ENCODE assay signal across 8 mouse cellular contexts in the genomic region with DNA sequence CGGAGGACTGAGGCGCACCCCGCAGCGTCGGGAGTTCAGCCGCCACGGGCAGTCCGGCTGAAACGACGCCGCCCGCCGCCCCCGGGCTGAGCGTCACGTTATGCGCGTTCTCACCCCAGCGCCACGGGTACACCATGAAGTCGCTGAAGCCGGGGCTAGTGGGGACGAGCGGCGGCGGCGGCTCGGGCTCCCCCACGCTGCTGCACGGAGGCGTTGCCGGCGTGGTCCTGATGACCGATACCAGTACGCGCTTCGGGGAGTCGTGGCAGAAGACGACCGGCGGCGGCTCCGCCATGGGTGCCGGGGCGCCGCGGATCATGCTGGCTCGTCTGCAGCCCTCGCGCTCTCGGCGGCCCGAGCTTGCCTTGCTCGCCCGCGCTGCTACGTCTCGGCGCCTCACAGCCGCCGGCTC. TPM values are rescaled to one million over a fixed set of nuclear protein-coding genes. Genes with fewer than 3 reads are reported as not detected.
DNase-seq lines count a peak whose midpoint lies in the region; ATAC-seq and TF ChIP-seq lines count a peak whose summit lies in the region.

No protein-coding gene starts in this region.

- no peaks in the 10 kb centered on the region for H3K36me3 ChIP-seq in testis, adult 2 months (ENCODE audit: control insufficient read depth, insufficient read depth, low read length)
- H3K36me3 ChIP-seq in hindbrain, embryonic 14.5 days (replicated peaks; ENCODE audit: control insufficient read depth, insufficient read depth): no peaks in the 10 kb centered on the region

- H3K4me1 ChIP-seq in testis, adult 2 months (ENCODE audit: control insufficient read depth, insufficient read depth, low read length): peaks cover 4% of the 10 kb centered on the region
- peaks cover 5% of the 10 kb centered on the region; the same call in 1 of the 2 replicates for H3K4me1 ChIP-seq in hindbrain, embryonic 14.5 days (replicated peaks; ENCODE audit: control insufficient read depth, insufficient read depth, low read length)

- no peaks in the 10 kb centered on the region for H3K9me3 ChIP-seq in hindbrain, embryonic 14.5 days (ENCODE audit: control insufficient read depth, low read length)

- WGBS in hindbrain, embryonic 14.5 days: 0% methylated on average over 31 of the region's 61 CpGs

- no peak for TF ChIP-seq POLR2A in testis, adult 2 months (IDR thresholded peaks at IDR 0.05; ENCODE audit: control insufficient read depth, low read depth, low read length)

- no peaks in the 10 kb centered on the region for H3K27me3 ChIP-seq in testis, adult 2 months (ENCODE audit: control insufficient read depth, insufficient read depth, low read length)
- no peaks in the 10 kb centered on the region for H3K27me3 ChIP-seq in hindbrain, embryonic 14.5 days (ENCODE audit: control insufficient read depth, insufficient read depth, low read length)

- peak overlapping the region; percentile 99 for H3K4me3 ChIP-seq in testis, adult 2 months (ENCODE audit: control insufficient read depth, low read depth, low read length)
- H3K4me3 ChIP-seq in hindbrain, embryonic 14.5 days (replicated peaks; ENCODE audit: low read length): peak overlapping the region; percentile 91

- peak overlapping the region; percentile 96 for H3K27ac ChIP-seq in testis, adult 2 months (ENCODE audit: control insufficient read depth, insufficient read depth, low read depth, low read length)
- H3K27ac ChIP-seq in hindbrain, embryonic 14.5 days: peak overlapping the region; percentile 54

- no peak for TF ChIP-seq CTCF in testis, adult 2 months (IDR thresholded peaks at IDR 0.05; ENCODE audit: control insufficient read depth, insufficient read depth, insufficient replicate concordance, low read depth, low read length)

- peak overlapping the region; percentile 92 for H3K4me2 ChIP-seq in hindbrain, embryonic 14.5 days (replicated peaks)

- ATAC-seq in frontal cortex, adult (ENCODE audit: low TSS enrichment): peak; percentile 50
- peak; percentile 54 for ATAC-seq in hindbrain, embryonic 14.5 days (ENCODE audit: low FRiP score)

- DNase-seq in frontal cortex, postnatal 14 days (ENCODE audit: low spot score in 2 of 2): no peak
- DNase-seq in testis, postnatal 10 days (ENCODE audit: low spot score): no peak
- no peak for DNase-seq in hindbrain, embryonic 14.5 days (ENCODE audit: low spot score)
- DNase-seq in lung, postnatal 10 days: peak; percentile 42
- peak; percentile 66 for DNase-seq in testis, postnatal 14 days (ENCODE audit: low spot score)
- no peak for DNase-seq in natural killer cell, adult 2 months (ENCODE audit: low spot score in 2 of 2)

- peak overlapping the region; percentile 62 for H3K9ac ChIP-seq in hindbrain, embryonic 14.5 days

RNA-seq across cellular contexts. Expression of a gene that starts 0.3 kb away (rescaled TPM):
- 27.3 and 29.3 TPM in 2 replicates for polyA plus RNA-seq in testis, adult 2 months (2012; rRNA removed)
- polyA plus RNA-seq in hindbrain, embryonic 14.5 days (2014; fragmentation: Nextera tagmentation; extraction: Ambion mirVana): 5.8 and 8.0 TPM in 2 replicates

RNA-seq across cellular contexts. Expression of a gene that starts 8.9 kb away (rescaled TPM):
- 186 and 204 TPM in 2 replicates for polyA plus RNA-seq in testis, adult 2 months (2012; rRNA removed)
- 52.4 and 65.2 TPM in 2 replicates for polyA plus RNA-seq in hindbrain, embryonic 14.5 days (2014; fragmentation: Nextera tagmentation; extraction: Ambion mirVana)

RNA-seq across cellular contexts. Expression of a gene that starts 23.5 kb away (rescaled TPM):
- 0.79 and 1.1 TPM in 2 replicates for polyA plus RNA-seq in testis, adult 2 months (2012; rRNA removed)
- polyA plus RNA-seq in hindbrain, embryonic 14.5 days (2014; fragmentation: Nextera tagmentation; extraction: Ambion mirVana): 1.2 and 1.7 TPM in 2 replicates

Comparison
In these comparisons a context has a peak if more than half of its experiments do, and no peak if none do; other contexts are left out.
1. DNase-seq: peak in lung, postnatal 10 days (single experiment) and testis, postnatal 14 days (single experiment); none in frontal cortex, postnatal 14 days (0 of 2), testis, postnatal 10 days (single experiment), hindbrain, embryonic 14.5 days (single experiment) and natural killer cell, adult 2 months (0 of 2).